Mouse (Mus musculus) thymus, adult 2 months (tissue): ENCODE measurements around the gene Nfe2.

Experiments
- CTCF ChIP-seq: fragments of 200-500 bp; IDR thresholded peaks from 2 replicates; pipeline ENCODE4 v1.5.1; 2012; ENCODE audit warnings: mild to moderate bottlenecking, control low read depth, low read length, moderate library complexity, borderline replicate concordance; ENCODE audit not compliant: control insufficient read depth, poor library complexity, insufficient read depth; ENCODE audit errors: extremely low read depth
- POLR2A ChIP-seq: fragments of 200-500 bp; IDR thresholded peaks from 2 replicates; pipeline ENCODE4 v1.6.1; 2012; ENCODE audit warnings: mild to moderate bottlenecking, low read length, control low read depth, moderate library complexity; ENCODE audit not compliant: control insufficient read depth, poor library complexity, insufficient read depth; ENCODE audit errors: extremely low read depth

GRCm38 (mm10) chr15:103305792-103306645, 47.8 kb upstream of the Nfe2 start:
- TF ChIP-seq POLR2A (no peak), CTCF (no peak)
